Mouse (Mus musculus) forebrain, postnatal 0 days (tissue): ENCODE data around the gene Hbb-bh2. TPM values are rescaled to one million over a fixed set of nuclear protein-coding genes. Genes with fewer than 3 reads are reported as not detected.

ENCODE experiments used
- ATAC-seq: fragments of 200-750 bp; cut with Nextera tagmentation; 2 replicates; pipeline ENCODE4 v1.8.0; 2017; ENCODE audit warnings: mild to moderate bottlenecking, moderate library complexity
- DNase-seq: peaks from one replicate; pipeline ENCODE4 v3.0.0-alpha.2; 2015
- H3K27ac ChIP-seq: fragments of 300-500 bp; sonication (generic); 2 replicates; pipeline ENCODE4 v1.5.1; 2014; ENCODE audit warnings: low read depth, mild to moderate bottlenecking, antibody characterized with exemption, low read length, moderate library complexity, mixed read lengths
- H3K27me3 ChIP-seq: fragments of 300-500 bp; sonication (generic); 2 replicates; pipeline ENCODE4 v1.6.1; 2014; ENCODE audit warnings: mild to moderate bottlenecking, low read length, mixed read lengths; ENCODE audit not compliant: insufficient read depth
- H3K36me3 ChIP-seq: fragments of 300-500 bp; sonication (generic); 2 replicates; pipeline ENCODE4 v1.6.1; 2014; ENCODE audit warnings: mild to moderate bottlenecking, moderate library complexity; ENCODE audit not compliant: insufficient read depth
- H3K4me1 ChIP-seq: fragments of 300-500 bp; sonication (generic); 2 replicates; pipeline ENCODE4 v1.6.1; 2014; ENCODE audit warnings: antibody characterized with exemption; ENCODE audit not compliant: insufficient read depth
- H3K4me2 ChIP-seq: fragments of 300-500 bp; sonication (generic); 2 replicates; pipeline ENCODE4 v1.6.1; 2014; ENCODE audit warnings: low read depth, mild to moderate bottlenecking, moderate library complexity
- H3K4me3 ChIP-seq: fragments of 300-500 bp; sonication (generic); 2 replicates; pipeline ENCODE4 v1.5.1; 2014; ENCODE audit warnings: low read depth, low read length, mixed read lengths
- H3K9ac ChIP-seq: fragments of 300-500 bp; sonication (generic); 2 replicates; pipeline ENCODE4 v1.6.1; 2014; ENCODE audit warnings: mild to moderate bottlenecking
- H3K9me3 ChIP-seq: fragments of 300-500 bp; sonication (generic); 2 replicates; pipeline ENCODE4 v1.6.1; 2016; ENCODE audit warnings: low read length
- CTCF ChIP-seq: sonication (generic); IDR thresholded peaks from 2 replicates; pipeline ENCODE4 v1.5.1; 2016; ENCODE audit warnings: antibody characterized with exemption, control low read depth, low read depth
- WGBS: fragments of 180-500 bp; shearing (Covaris S2); extraction: QIAGEN DNeasy Blood & Tissue Kit; methylation state at CpG from one replicate; pipeline ENCODE4 v1.1.7; 2014; 5-methylcytosine and 5-hydroxymethylcytosine counted together
- polyA plus RNA-seq: library from polyadenylated mRNA; unstranded; fragments of >200 nt; fragmentation: Nextera tagmentation; extraction: Ambion mirVana; gene quantifications from 2 replicates; pipeline ENCODE4 v1.2.1, GENCODE M21; 2015
- total RNA-seq: library from RNA; depleted of rRNA; stranded (reverse); fragments of >200 nt; gene quantifications from 2 replicates; pipeline ENCODE4 v1.2.3, GENCODE M21; 2014; rRNA removed

Hbb-bh2 gene
- total and polyA plus RNA-seq, 2 experiments from 2014 or later = not detected

DNA sequence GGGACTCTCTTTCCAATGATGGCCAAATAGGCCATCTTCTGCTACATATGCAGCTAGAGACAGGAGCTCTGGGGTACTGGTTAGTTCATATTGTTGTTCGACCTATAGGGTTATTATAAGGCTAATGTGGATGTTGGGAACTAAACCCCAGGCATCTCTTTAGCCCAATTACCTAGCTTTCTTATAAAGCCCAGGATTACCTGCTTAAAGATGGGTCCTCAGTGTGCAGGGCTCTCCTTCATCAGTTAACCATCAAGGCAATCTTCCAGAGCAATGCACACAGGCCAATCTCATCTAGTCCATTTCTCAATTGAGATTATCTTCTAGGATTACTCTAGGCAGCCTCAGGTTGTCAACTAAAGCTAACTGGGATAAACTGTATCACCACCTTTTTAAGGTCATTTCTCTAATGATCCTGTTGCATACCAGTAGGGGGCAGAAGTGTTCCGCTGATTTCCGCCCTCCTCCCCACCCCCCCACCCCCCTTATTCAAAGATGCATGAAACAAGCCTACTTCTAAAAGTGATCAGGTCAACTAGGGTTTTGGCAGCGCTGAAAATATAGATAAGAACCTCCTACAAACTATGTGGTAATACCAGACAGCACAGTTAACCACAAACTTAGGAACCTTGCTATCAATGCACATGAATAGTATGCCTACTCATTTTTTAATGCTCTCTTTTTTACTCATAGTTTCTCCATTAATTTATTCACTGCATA lies 47.5 kb downstream of the Hbb-bh2 start:
- DNase-seq (no peak), ATAC-seq (no peak)
- Histone ChIP-seq H3K4me2 (no peak overlapping the region), H3K9me3 (no peaks in the 10 kb centered on the region), H3K27ac (no peak overlapping the region), H3K4me3 (no peak overlapping the region), H3K27me3 (no peaks in the 10 kb centered on the region), H3K36me3 (no peaks in the 10 kb centered on the region), H3K9ac (no peak overlapping the region), H3K4me1 (no peaks in the 10 kb centered on the region)
- TF ChIP-seq CTCF = no peak
- 22% methylated on average over 4 of the region's 4 CpGs for WGBS

- H3K9me3 ChIP-seq = no peaks in the 10 kb centered on the region
- no peak for DNase-seq
- no peaks in the 10 kb centered on the region for H3K27me3 ChIP-seq
- no peak within 1 kb of the TSS for H3K9ac ChIP-seq
- 78% methylated on average over 3 of the region's 3 CpGs for WGBS
- H3K4me1 ChIP-seq = no peaks in the 10 kb centered on the region
- H3K27ac ChIP-seq = no peak within 1 kb of the TSS
- no peak for ATAC-seq
- H3K36me3 ChIP-seq = no peaks in the 10 kb centered on the region
- H3K4me3 ChIP-seq = no peak within 1 kb of the TSS
- TF ChIP-seq CTCF = no peak
- H3K4me2 ChIP-seq = no peak within 1 kb of the TSS
Observed at GRCm38 (mm10) chr7:103791721-103792120, 48.6 kb downstream of the Hbb-bh2 start, which contains the start of gene Olfr67. Gene Olfr67, minus strand, starts transcription at chr7:103791821.

Other genes with a start within 250 kb of the Hbb-bh2 start
Only the 30 nearest of the 32 such genes appear.
- not detected in 2 replicates for gene Olfr620, start 228.0 kb downstream of the Hbb-bh2 start, total RNA-seq
- gene Olfr620, start 228.0 kb downstream of the Hbb-bh2 start, polyA plus RNA-seq = not detected in 2 replicates
- not detected in 2 replicates for gene Olfr622, start 197.8 kb downstream of the Hbb-bh2 start, total RNA-seq
- gene Olfr622, start 197.8 kb downstream of the Hbb-bh2 start, polyA plus RNA-seq = not detected in 2 replicates
- not detected in 2 replicates for gene Olfr623, start 176.8 kb downstream of the Hbb-bh2 start, total RNA-seq
- gene Olfr623, start 176.8 kb downstream of the Hbb-bh2 start, polyA plus RNA-seq = not detected in 2 replicates
- not detected in 2 replicates for gene Olfr624, start 169.3 kb downstream of the Hbb-bh2 start, total RNA-seq
- not detected in 2 replicates for gene Olfr624, start 169.3 kb downstream of the Hbb-bh2 start, polyA plus RNA-seq
- not detected in 2 replicates for gene Olfr625-ps1, start 157.8 kb downstream of the Hbb-bh2 start, total RNA-seq
- not detected in 2 replicates for gene Olfr625-ps1, start 157.8 kb downstream of the Hbb-bh2 start, polyA plus RNA-seq
- not detected in 2 replicates for gene Olfr243, start 125.8 kb downstream of the Hbb-bh2 start, total RNA-seq
- not detected in 2 replicates for gene Olfr243, start 125.8 kb downstream of the Hbb-bh2 start, polyA plus RNA-seq
- gene Olfr628, start 110.1 kb downstream of the Hbb-bh2 start, total RNA-seq = not detected in 2 replicates
- not detected in 2 replicates for gene Olfr628, start 110.1 kb downstream of the Hbb-bh2 start, polyA plus RNA-seq
- not detected in 2 replicates for gene Olfr629, start 95.6 kb downstream of the Hbb-bh2 start, total RNA-seq
- not detected in 2 replicates for gene Olfr629, start 95.6 kb downstream of the Hbb-bh2 start, polyA plus RNA-seq
- not detected in 2 replicates for gene Olfr630, start 83.2 kb downstream of the Hbb-bh2 start, total RNA-seq
- gene Olfr630, start 83.2 kb downstream of the Hbb-bh2 start, polyA plus RNA-seq = not detected in 2 replicates
- gene Olfr69, start 68.9 kb downstream of the Hbb-bh2 start, total RNA-seq = not detected in 2 replicates
- gene Olfr69, start 68.9 kb downstream of the Hbb-bh2 start, polyA plus RNA-seq = not detected in 2 replicates
- not detected in 2 replicates for gene Olfr68, start 60.8 kb downstream of the Hbb-bh2 start, total RNA-seq
- not detected in 2 replicates for gene Olfr68, start 60.8 kb downstream of the Hbb-bh2 start, polyA plus RNA-seq
- gene Olfr67, start 48.7 kb downstream of the Hbb-bh2 start, total RNA-seq = not detected in 2 replicates
- not detected in 2 replicates for gene Olfr67, start 48.7 kb downstream of the Hbb-bh2 start, polyA plus RNA-seq
- 105 and 224 TPM in 2 replicates for gene Hbb-bt, start 26.5 kb downstream of the Hbb-bh2 start, total RNA-seq
- gene Hbb-bt, start 26.5 kb downstream of the Hbb-bh2 start, polyA plus RNA-seq = 190 and 259 TPM in 2 replicates
- 815 and 1,167 TPM in 2 replicates for gene Hbb-bs, start 12.4 kb downstream of the Hbb-bh2 start, total RNA-seq
- 757 and 1,200 TPM in 2 replicates for gene Hbb-bs, start 12.4 kb downstream of the Hbb-bh2 start, polyA plus RNA-seq
- not detected in 2 replicates for gene Hbb-bh1, start 2.6 kb upstream of the Hbb-bh2 start, total RNA-seq
- gene Hbb-bh1, start 2.6 kb upstream of the Hbb-bh2 start, polyA plus RNA-seq = not detected in 2 replicates
- gene Hbb-y, start 12.7 kb upstream of the Hbb-bh2 start, total RNA-seq = 1.0 TPM in 1 of 2 replicates, not detected in the other
- gene Hbb-y, start 12.7 kb upstream of the Hbb-bh2 start, polyA plus RNA-seq = 0.87 and 1.3 TPM in 2 replicates
- not detected in 2 replicates for gene Olfr66, start 45.7 kb upstream of the Hbb-bh2 start, total RNA-seq
- gene Olfr66, start 45.7 kb upstream of the Hbb-bh2 start, polyA plus RNA-seq = not detected in 2 replicates
- gene Olfr64, start 54.0 kb upstream of the Hbb-bh2 start, total RNA-seq = not detected in 2 replicates
- gene Olfr64, start 54.0 kb upstream of the Hbb-bh2 start, polyA plus RNA-seq = not detected in 2 replicates
- not detected in 2 replicates for gene Olfr65, start 63.0 kb upstream of the Hbb-bh2 start, total RNA-seq
- gene Olfr65, start 63.0 kb upstream of the Hbb-bh2 start, polyA plus RNA-seq = not detected in 2 replicates
- gene Olfr631, start 88.3 kb upstream of the Hbb-bh2 start, total RNA-seq = not detected in 2 replicates
- not detected in 2 replicates for gene Olfr631, start 88.3 kb upstream of the Hbb-bh2 start, polyA plus RNA-seq
- gene Olfr632, start 93.8 kb upstream of the Hbb-bh2 start, total RNA-seq = not detected in 2 replicates
- not detected in 2 replicates for gene Olfr632, start 93.8 kb upstream of the Hbb-bh2 start, polyA plus RNA-seq
- gene Olfr633, start 103.9 kb upstream of the Hbb-bh2 start, total RNA-seq = not detected in 2 replicates
- gene Olfr633, start 103.9 kb upstream of the Hbb-bh2 start, polyA plus RNA-seq = not detected in 2 replicates
- not detected in 2 replicates for gene Olfr635, start 130.6 kb upstream of the Hbb-bh2 start, total RNA-seq
- not detected in 2 replicates for gene Olfr635, start 130.6 kb upstream of the Hbb-bh2 start, polyA plus RNA-seq
- not detected in 2 replicates for gene Olfr638, start 158.2 kb upstream of the Hbb-bh2 start, total RNA-seq
- gene Olfr638, start 158.2 kb upstream of the Hbb-bh2 start, polyA plus RNA-seq = not detected in 2 replicates
- gene Olfr639, start 176.8 kb upstream of the Hbb-bh2 start, total RNA-seq = not detected in 2 replicates
- gene Olfr639, start 176.8 kb upstream of the Hbb-bh2 start, polyA plus RNA-seq = not detected in 2 replicates
- gene Olfr640, start 185.1 kb upstream of the Hbb-bh2 start, total RNA-seq = 0.57 TPM in 1 of 2 replicates, not detected in the other
- gene Olfr640, start 185.1 kb upstream of the Hbb-bh2 start, polyA plus RNA-seq = not detected in 2 replicates
- not detected in 2 replicates for gene Olfr641, start 194.9 kb upstream of the Hbb-bh2 start, total RNA-seq
- not detected in 2 replicates for gene Olfr641, start 194.9 kb upstream of the Hbb-bh2 start, polyA plus RNA-seq
- gene Olfr642, start 212.1 kb upstream of the Hbb-bh2 start, total RNA-seq = not detected in 2 replicates
- not detected in 2 replicates for gene Olfr642, start 212.1 kb upstream of the Hbb-bh2 start, polyA plus RNA-seq
- gene 4930516K23Rik, start 220.9 kb upstream of the Hbb-bh2 start, total RNA-seq = not detected in 2 replicates
- gene 4930516K23Rik, start 220.9 kb upstream of the Hbb-bh2 start, polyA plus RNA-seq = not detected in 2 replicates
- not detected in 2 replicates for gene Olfr644, start 231.3 kb upstream of the Hbb-bh2 start, total RNA-seq
- not detected in 2 replicates for gene Olfr644, start 231.3 kb upstream of the Hbb-bh2 start, polyA plus RNA-seq